Comparison of ENCODE assay signal across 8 mouse cellular contexts in genomic region chr10:121462162-121462881, GRCm38 (mm10). TPM values are rescaled to one million over a fixed set of nuclear protein-coding genes. Genes with fewer than 3 reads are reported as not detected.
DNase-seq lines count a peak whose midpoint lies in the region; ATAC-seq and TF ChIP-seq lines count a peak whose summit lies in the region.
"Had no signal": no experiment of that assay in that cellular context is flagged by ENCODE, and none has a peak within 500 bp of the region (broad histone marks: within the 10 kb centered on the region; RNA-seq: fewer than 3 reads in every experiment).

No protein-coding gene starts in this region.

- TF ChIP-seq POLR2A in liver, adult 2 months (IDR thresholded peaks at IDR 0.05; ENCODE audit: extremely low read depth, insufficient read depth, low read length) = no peak
- no peak for TF ChIP-seq POLR2A in olfactory bulb, adult 2 months (IDR thresholded peaks at IDR 0.05; ENCODE audit: insufficient read depth, low read depth, low read length)

- H3K79me2 ChIP-seq in liver, adult 2 months (ENCODE audit: control insufficient read depth, insufficient read depth, low read length) = peaks cover 52% of the 10 kb centered on the region

- no peaks in the 10 kb centered on the region for H3K27me3 ChIP-seq in liver, adult 2 months (ENCODE audit: control insufficient read depth, insufficient read depth, low read length)
- no peaks in the 10 kb centered on the region for H3K27me3 ChIP-seq in liver, postnatal 0 days (ENCODE audit: insufficient read depth, low read length)
- no peaks in the 10 kb centered on the region for H3K27me3 ChIP-seq in embryonic facial prominence, embryonic 13.5 days
- H3K27me3 ChIP-seq in intestine, postnatal 0 days (replicated peaks; ENCODE audit: control insufficient read depth, insufficient read depth, low read length) = no peaks in the 10 kb centered on the region

- H3K9me3 ChIP-seq in liver, postnatal 0 days (ENCODE audit: low read length) = no peaks in the 10 kb centered on the region
- H3K9me3 ChIP-seq in embryonic facial prominence, embryonic 13.5 days = no peaks in the 10 kb centered on the region
- no peaks in the 10 kb centered on the region for H3K9me3 ChIP-seq in intestine, postnatal 0 days (ENCODE audit: control insufficient read depth)

- H3K9ac ChIP-seq in liver, adult 2 months (ENCODE audit: low read depth, low read length) = no peak overlapping the region
- H3K9ac ChIP-seq in liver, postnatal 0 days (replicated peaks) = no peak overlapping the region
- 0 out of 2 replicates have a peak overlapping the region, but pooled peaks have one; percentile 44 for H3K9ac ChIP-seq in embryonic facial prominence, embryonic 13.5 days
- 0 out of 2 replicates have a peak overlapping the region, but pooled peaks have one; percentile 13 for H3K9ac ChIP-seq in intestine, postnatal 0 days (ENCODE audit: low read depth, low read length)

- no peak for TF ChIP-seq CTCF in liver, adult 2 months (IDR thresholded peaks at IDR 0.05; ENCODE audit: low read depth, low read length)
- no peak for TF ChIP-seq CTCF in liver, postnatal 0 days (IDR thresholded peaks at IDR 0.05; ENCODE audit: low read depth)
- no peak for TF ChIP-seq CTCF in intestine, postnatal 0 days (IDR thresholded peaks at IDR 0.05; ENCODE audit: low read depth)
- no peak for TF ChIP-seq CTCF in olfactory bulb, adult 2 months (IDR thresholded peaks at IDR 0.05; ENCODE audit: insufficient read depth, low read depth, low read length)

- no peak for DNase-seq in liver, adult 2 months (ENCODE audit: extremely low read depth, low read depth, low spot score)
- DNase-seq in liver, postnatal 0 days = no peak
- no peak for DNase-seq in right cerebral cortex, postnatal 10 days (ENCODE audit: low spot score in 2 of 2)
- no peak for DNase-seq in left cerebral cortex, adult 9 months (ENCODE audit: low spot score in 2 of 2)
- DNase-seq: thymus, adult 18-20 months had no signal

- H3K4me1 ChIP-seq in liver, adult 2 months (ENCODE audit: control insufficient read depth, insufficient read depth, low read length) = peaks cover 30% of the 10 kb centered on the region
- peaks cover 30% of the 10 kb centered on the region for H3K4me1 ChIP-seq in liver, postnatal 0 days (ENCODE audit: insufficient read depth)
- H3K4me1 ChIP-seq in embryonic facial prominence, embryonic 13.5 days = peaks cover 58% of the 10 kb centered on the region
- H3K4me1 ChIP-seq in intestine, postnatal 0 days (replicated peaks; ENCODE audit: control insufficient read depth, insufficient read depth, low read length) = peaks cover 20% of the 10 kb centered on the region
- peaks cover 26% of the 10 kb centered on the region for H3K4me1 ChIP-seq in olfactory bulb, adult 2 months (ENCODE audit: control insufficient read depth, insufficient read depth, low read length)

- H3K36me3 ChIP-seq in liver, adult 2 months (ENCODE audit: control insufficient read depth, insufficient read depth, low read length) = peaks cover 3% of the 10 kb centered on the region; the same call in 1 of the 2 replicates
- peaks cover 10% of the 10 kb centered on the region for H3K36me3 ChIP-seq in liver, postnatal 0 days (replicated peaks; ENCODE audit: insufficient read depth, low read length)
- peaks cover 8% of the 10 kb centered on the region; the same call in 1 of the 2 replicates for H3K36me3 ChIP-seq in embryonic facial prominence, embryonic 13.5 days
- H3K36me3 ChIP-seq in intestine, postnatal 0 days (ENCODE audit: control insufficient read depth, insufficient read depth) = 0 out of 2 replicates have a peak, but pooled peaks cover 11% of the 10 kb centered on the region

- no peak overlapping the region for H3K4me3 ChIP-seq in liver, adult 2 months (ENCODE audit: insufficient read depth, low read depth, low read length)
- H3K4me3 ChIP-seq in liver, postnatal 0 days (ENCODE audit: low read depth, low read length) = no peak overlapping the region
- no peak overlapping the region for H3K4me3 ChIP-seq in embryonic facial prominence, embryonic 13.5 days
- H3K4me3 ChIP-seq in intestine, postnatal 0 days (ENCODE audit: low read depth, low read length) = no peak overlapping the region
- no peak overlapping the region for H3K4me3 ChIP-seq in olfactory bulb, adult 2 months (ENCODE audit: insufficient read depth, low read depth, low read length)

- 81% methylated on average over 24 of the region's 24 CpGs for WGBS in liver, adult 2 months
- 68% methylated on average over 24 of the region's 24 CpGs for WGBS in liver, postnatal 0 days (ENCODE audit: insufficient replicate concordance)
- 56% methylated on average over 24 of the region's 24 CpGs for WGBS in embryonic facial prominence, embryonic 13.5 days
- WGBS in intestine, postnatal 0 days = 64% methylated on average over 24 of the region's 24 CpGs
- WGBS in olfactory bulb, adult 2 months = 73% methylated on average over 24 of the region's 24 CpGs

- TF ChIP-seq EP300 in liver, postnatal 0 days (IDR thresholded peaks at IDR 0.05; ENCODE audit: low read depth) = no peak

- H3K4me2 ChIP-seq in liver, postnatal 0 days (ENCODE audit: low read depth, low read length) = no peak overlapping the region
- peak overlapping the region; percentile 46 for H3K4me2 ChIP-seq in embryonic facial prominence, embryonic 13.5 days
- H3K4me2 ChIP-seq in intestine, postnatal 0 days (replicated peaks; ENCODE audit: low read depth) = no peak overlapping the region

- no peak for ATAC-seq in liver, postnatal 0 days
- no peak for ATAC-seq in embryonic facial prominence, embryonic 13.5 days (ENCODE audit: insufficient number of reproducible peaks, insufficient read depth, low FRiP score, low TSS enrichment, low read depth)
- ATAC-seq in intestine, postnatal 0 days = no peak

- 0 out of 2 replicates have a peak overlapping the region, but pooled peaks have one; percentile 19 for H3K27ac ChIP-seq in liver, adult 2 months (replicated peaks; ENCODE audit: insufficient read depth, low read depth, low read length)
- no peak overlapping the region for H3K27ac ChIP-seq in liver, postnatal 0 days (ENCODE audit: low read depth)
- peak overlapping the region; percentile 69 for H3K27ac ChIP-seq in embryonic facial prominence, embryonic 13.5 days
- no peak overlapping the region for H3K27ac ChIP-seq in intestine, postnatal 0 days (ENCODE audit: low read depth, low read length)
- peak overlapping the region; percentile 41; the same call in 1 of the 2 replicates for H3K27ac ChIP-seq in olfactory bulb, adult 2 months (ENCODE audit: insufficient read depth, low read depth, low read length)

RNA-seq across cellular contexts. Expression of gene Rassf3, which starts 13.8 kb away (rescaled TPM):
- 13.4 and 18.7 TPM in 2 replicates for total RNA-seq in liver, adult 2 months (2014; rRNA removed)
- polyA plus RNA-seq in liver, adult 2 months (2012; rRNA removed) = 20.0 and 22.2 TPM in 2 replicates
- 16.4 and 16.6 TPM in 2 replicates for polyA plus RNA-seq in liver, postnatal 0 days (2015; fragmentation: Nextera tagmentation; extraction: Ambion mirVana)
- 17.7 and 20.8 TPM in 2 replicates for polyA plus RNA-seq in embryonic facial prominence, embryonic 13.5 days (2015; fragmentation: Nextera tagmentation; extraction: Ambion mirVana)
- 16.7 and 18.1 TPM in 2 replicates for polyA plus RNA-seq in intestine, postnatal 0 days (2015; fragmentation: Nextera tagmentation; extraction: Ambion mirVana)
- not detected in 2 replicates for polyA plus RNA-seq in olfactory bulb, adult 2 months (2012; ENCODE audit: insufficient read depth, insufficient read length, low replicate concordance, missing spikeins)

Comparison
In these comparisons a context has a peak if more than half of its experiments do, and no peak if none do; other contexts are left out.
1. H3K27ac ChIP-seq: peak in liver, adult 2 months (single experiment), embryonic facial prominence, embryonic 13.5 days (single experiment) and olfactory bulb, adult 2 months (single experiment); none in liver, postnatal 0 days (single experiment) and intestine, postnatal 0 days (single experiment).
2. H3K9ac ChIP-seq: peak in embryonic facial prominence, embryonic 13.5 days (single experiment) and intestine, postnatal 0 days (single experiment); none in liver, adult 2 months (single experiment) and liver, postnatal 0 days (single experiment).